Mouse (Mus musculus): ENCODE data around the gene Rplp1. TPM values are rescaled to one million over a fixed set of nuclear protein-coding genes. Genes with fewer than 3 reads are reported as not detected.

Rplp1 gene
- polyA plus RNA-seq, 1 experiment from 2014 or later = 1,059 TPM

GRCm38 (mm10) chr9:61898401-61898800, 15.9 kb downstream of the Rplp1 start:
- Histone ChIP-seq H3K4me2 (replicated peaks) (no peak overlapping the region), H3K9me3 (no peaks in the 10 kb centered on the region), H3K4me1 (peaks cover 19% of the 10 kb centered on the region), H3K9ac (no peak overlapping the region), H3K4me3 (no peak overlapping the region), H3K27ac (no peak overlapping the region), H3K36me3 (no peaks in the 10 kb centered on the region), H3K27me3 (peaks cover 17% of the 10 kb centered on the region; the same call in 1 of the 2 replicates)
- under 1% methylated on average over 7 of the region's 8 CpGs for WGBS
- ATAC-seq (ENCODE audit: insufficient number of reproducible peaks, insufficient read depth, low FRiP score, low TSS enrichment) = no peak

GRCm38 (mm10) chr9:61895014-61895413, 19.3 kb downstream of the Rplp1 start:
- Histone ChIP-seq H3K4me1 (peaks cover 16% of the 10 kb centered on the region), H3K36me3 (no peaks in the 10 kb centered on the region), H3K4me2 (replicated peaks) (no peak overlapping the region), H3K27ac (0 out of 2 replicates have a peak overlapping the region, but pooled peaks have one; percentile 5), H3K9ac (no peak overlapping the region), H3K4me3 (no peak overlapping the region), H3K9me3 (no peaks in the 10 kb centered on the region), H3K27me3 (peaks cover 10% of the 10 kb centered on the region; the same call in 1 of the 2 replicates)
- WGBS = 29% methylated on average over 8 of the region's 8 CpGs
- ATAC-seq (ENCODE audit: insufficient number of reproducible peaks, insufficient read depth, low FRiP score, low TSS enrichment) = no peak

GRCm38 (mm10) chr9:61889855-61890254, 24.5 kb downstream of the Rplp1 start:
- Histone ChIP-seq H3K27ac (no peak overlapping the region), H3K36me3 (no peaks in the 10 kb centered on the region), H3K27me3 (no peaks in the 10 kb centered on the region), H3K4me1 (peaks cover 13% of the 10 kb centered on the region), H3K4me3 (no peak overlapping the region), H3K9ac (no peak overlapping the region), H3K4me2 (replicated peaks) (no peak overlapping the region), H3K9me3 (no peaks in the 10 kb centered on the region)
- no peak for ATAC-seq (ENCODE audit: insufficient number of reproducible peaks, insufficient read depth, low FRiP score, low TSS enrichment)
- 40% methylated on average over 8 of the region's 8 CpGs for WGBS

- H3K4me1 ChIP-seq = 0 out of 2 replicates have a peak, but pooled peaks cover 12% of the 10 kb centered on the region
- no peaks in the 10 kb centered on the region for H3K9me3 ChIP-seq
- no peaks in the 10 kb centered on the region for H3K27me3 ChIP-seq
- WGBS = 58% methylated on average over 11 of the region's 11 CpGs
- H3K4me3 ChIP-seq = no peak overlapping the region
- H3K27ac ChIP-seq = no peak overlapping the region
- no peak overlapping the region for H3K9ac ChIP-seq
- ATAC-seq (ENCODE audit: insufficient number of reproducible peaks, insufficient read depth, low FRiP score, low TSS enrichment) = no peak
- no peaks in the 10 kb centered on the region for H3K36me3 ChIP-seq
- no peak overlapping the region for H3K4me2 ChIP-seq (replicated peaks)
Observed at GRCm38 (mm10) chr9:61887661-61888379, 26.5 kb downstream of the Rplp1 start.

DNA sequence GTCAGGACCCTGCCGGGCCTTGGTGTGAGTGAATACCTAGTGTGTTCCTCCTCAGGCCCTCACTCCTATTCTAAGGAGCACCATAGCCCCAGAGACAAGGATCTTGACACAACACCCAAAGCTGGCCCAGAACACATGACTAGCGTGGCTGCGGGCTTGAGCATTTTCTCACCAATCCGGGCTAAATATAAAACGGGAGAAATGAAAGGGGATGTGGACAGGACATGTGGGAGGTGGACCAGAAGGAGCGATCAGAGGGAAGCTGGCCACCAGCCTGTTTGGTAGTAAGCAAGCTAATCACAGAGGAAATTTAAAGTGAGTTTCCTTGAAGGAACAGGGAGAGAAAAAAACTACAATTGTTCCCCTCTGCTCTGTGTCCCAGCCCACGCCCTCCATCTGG, 28.4 kb downstream of the Rplp1 start:
- no peak overlapping the region for H3K9ac ChIP-seq
- H3K27me3 ChIP-seq = no peaks in the 10 kb centered on the region
- no peak overlapping the region for H3K4me2 ChIP-seq (replicated peaks)
- no peak overlapping the region for H3K4me3 ChIP-seq
- no peak overlapping the region for H3K27ac ChIP-seq
- H3K4me1 ChIP-seq = 0 out of 2 replicates have a peak, but pooled peaks cover 12% of the 10 kb centered on the region
- H3K36me3 ChIP-seq = no peaks in the 10 kb centered on the region
- no peak for ATAC-seq (ENCODE audit: insufficient number of reproducible peaks, insufficient read depth, low FRiP score, low TSS enrichment)
- no peaks in the 10 kb centered on the region for H3K9me3 ChIP-seq
- 83% methylated on average over 7 of the region's 7 CpGs for WGBS

- ATAC-seq (ENCODE audit: insufficient number of reproducible peaks, insufficient read depth, low FRiP score, low TSS enrichment) = no peak
- WGBS = 66% methylated on average over 13 of the region's 13 CpGs
Observed at GRCm38 (mm10) chr9:61884936-61885335, 29.4 kb downstream of the Rplp1 start.

DNA sequence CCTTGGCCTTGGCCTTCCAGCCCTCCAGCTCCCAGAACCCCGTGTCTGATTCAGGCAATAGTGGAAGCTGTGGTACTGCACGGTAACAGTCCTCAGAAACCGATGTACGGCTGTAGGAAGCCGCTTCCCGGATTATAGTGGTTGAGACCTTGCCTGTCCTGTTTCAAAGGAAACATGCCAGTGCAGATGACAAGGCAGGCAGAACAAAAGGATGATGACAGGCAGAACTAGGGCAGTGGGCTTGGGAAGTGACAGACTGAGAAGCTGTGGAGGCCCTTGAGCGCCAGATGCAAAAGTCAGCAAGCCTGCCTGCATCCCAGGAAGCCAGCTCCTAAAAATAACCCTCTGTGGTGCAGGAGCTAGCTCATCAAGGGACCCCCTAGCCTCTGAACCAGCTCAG, 30.0 kb downstream of the Rplp1 start:
- ATAC-seq (ENCODE audit: insufficient number of reproducible peaks, insufficient read depth, low FRiP score, low TSS enrichment) = no peak
- no peaks in the 10 kb centered on the region for H3K27me3 ChIP-seq
- 75% methylated on average over 7 of the region's 7 CpGs for WGBS
- no peak overlapping the region for H3K9ac ChIP-seq
- H3K36me3 ChIP-seq = no peaks in the 10 kb centered on the region
- no peaks in the 10 kb centered on the region for H3K9me3 ChIP-seq
- H3K27ac ChIP-seq = no peak overlapping the region
- H3K4me2 ChIP-seq (replicated peaks) = no peak overlapping the region
- no peak overlapping the region for H3K4me3 ChIP-seq
- 0 out of 2 replicates have a peak, but pooled peaks cover 12% of the 10 kb centered on the region for H3K4me1 ChIP-seq

More at GRCm38 (mm10) chr9:61884936-61885335, 29.4 kb downstream of the Rplp1 start:
- Histone ChIP-seq H3K4me1 (0 out of 2 replicates have a peak, but pooled peaks cover 12% of the 10 kb centered on the region), H3K27me3 (no peaks in the 10 kb centered on the region), H3K9ac (no peak overlapping the region), H3K27ac (no peak overlapping the region), H3K4me3 (no peak overlapping the region), H3K4me2 (replicated peaks) (no peak overlapping the region), H3K9me3 (no peaks in the 10 kb centered on the region), H3K36me3 (no peaks in the 10 kb centered on the region)

- no peaks in the 10 kb centered on the region for H3K9me3 ChIP-seq
- H3K9ac ChIP-seq = no peak overlapping the region
- H3K36me3 ChIP-seq = no peaks in the 10 kb centered on the region
- peaks cover 16% of the 10 kb centered on the region for H3K4me1 ChIP-seq
- H3K4me3 ChIP-seq = no peak overlapping the region
- WGBS = 73% methylated on average over 3 of the region's 3 CpGs
- peaks cover 3% of the 10 kb centered on the region for H3K27me3 ChIP-seq
- ATAC-seq (ENCODE audit: insufficient number of reproducible peaks, insufficient read depth, low FRiP score, low TSS enrichment) = no peak
- H3K4me2 ChIP-seq (replicated peaks) = no peak overlapping the region
- no peak overlapping the region for H3K27ac ChIP-seq
Observed at GRCm38 (mm10) chr9:61882179-61882578, 32.2 kb downstream of the Rplp1 start.

DNA sequence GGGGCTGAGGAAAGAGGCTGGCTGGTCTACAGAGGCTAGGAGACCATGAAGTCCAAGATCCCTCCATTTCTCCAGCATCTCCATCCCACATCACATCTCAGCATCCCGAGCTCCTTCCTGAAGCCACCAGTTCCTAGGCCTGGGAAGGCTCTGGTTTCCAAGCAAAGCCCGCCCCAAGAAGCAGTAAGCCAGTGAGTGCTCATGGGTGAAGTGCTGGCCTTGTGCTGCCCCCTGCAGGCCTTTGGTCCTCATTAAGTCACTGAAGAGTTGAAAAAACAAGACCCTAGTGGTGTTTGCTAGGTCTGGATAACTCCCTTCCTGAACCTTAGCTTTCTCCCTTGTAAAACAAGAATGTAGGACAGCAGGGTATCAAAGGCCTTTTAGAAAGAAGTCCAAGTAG, 35.5 kb downstream of the Rplp1 start:
- Histone ChIP-seq H3K9ac (no peak overlapping the region), H3K36me3 (no peaks in the 10 kb centered on the region), H3K27me3 (peaks cover 9% of the 10 kb centered on the region), H3K9me3 (no peaks in the 10 kb centered on the region), H3K4me3 (no peak overlapping the region), H3K4me2 (replicated peaks) (no peak overlapping the region), H3K4me1 (peaks cover 18% of the 10 kb centered on the region), H3K27ac (no peak overlapping the region)
- ATAC-seq (ENCODE audit: insufficient number of reproducible peaks, insufficient read depth, low FRiP score, low TSS enrichment) = no peak
- 22% methylated on average over 2 of the region's 2 CpGs for WGBS

- peaks cover 29% of the 10 kb centered on the region for H3K4me1 ChIP-seq
- peaks cover 9% of the 10 kb centered on the region for H3K27me3 ChIP-seq
- ATAC-seq (ENCODE audit: insufficient number of reproducible peaks, insufficient read depth, low FRiP score, low TSS enrichment) = no peak
- no peaks in the 10 kb centered on the region for H3K9me3 ChIP-seq
- no peak overlapping the region for H3K9ac ChIP-seq
- no peak overlapping the region for H3K27ac ChIP-seq
- no peaks in the 10 kb centered on the region for H3K36me3 ChIP-seq
- 19% methylated on average over 22 of the region's 22 CpGs for WGBS
- no peak overlapping the region for H3K4me2 ChIP-seq (replicated peaks)
- no peak overlapping the region for H3K4me3 ChIP-seq
Observed at GRCm38 (mm10) chr9:61877373-61878112, 36.8 kb downstream of the Rplp1 start.

DNA sequence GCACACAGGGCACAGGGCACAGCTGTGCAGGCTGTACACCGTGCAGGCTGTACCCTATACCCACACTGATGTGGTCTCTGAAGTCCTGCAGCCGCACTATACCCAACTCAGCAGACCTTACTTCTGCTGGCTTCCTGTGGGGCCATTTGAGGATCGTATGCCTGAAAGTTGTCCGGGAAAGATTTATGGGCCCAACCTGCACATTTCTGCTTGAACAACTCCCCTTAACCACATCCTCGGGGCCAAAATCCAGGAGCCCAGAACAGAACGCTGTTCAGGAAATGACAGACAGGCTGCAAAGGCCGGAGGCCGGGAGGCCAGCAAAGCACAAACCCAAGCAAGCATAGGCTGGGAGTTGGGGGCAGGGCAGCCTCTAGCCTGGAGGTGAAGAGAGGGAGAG, 41.0 kb downstream of the Rplp1 start:
- H3K4me3 ChIP-seq = no peak overlapping the region
- no peak for ATAC-seq (ENCODE audit: insufficient number of reproducible peaks, insufficient read depth, low FRiP score, low TSS enrichment)
- H3K27ac ChIP-seq = no peak overlapping the region
- H3K36me3 ChIP-seq = no peaks in the 10 kb centered on the region
- peaks cover 33% of the 10 kb centered on the region for H3K4me1 ChIP-seq
- H3K9me3 ChIP-seq = no peaks in the 10 kb centered on the region
- H3K9ac ChIP-seq = no peak overlapping the region
- peaks cover 9% of the 10 kb centered on the region for H3K27me3 ChIP-seq
- 34% methylated on average over 8 of the region's 8 CpGs for WGBS
- H3K4me2 ChIP-seq (replicated peaks) = no peak overlapping the region
